Mouse (Mus musculus): ENCODE data around the gene Mcemp1. TPM values are rescaled to one million over a fixed set of nuclear protein-coding genes. Genes with fewer than 3 reads are reported as not detected.
A peak's percentile ranks its signal among the peaks of the same experiment; 100 is the strongest.

Mcemp1 gene
- total and polyA plus RNA-seq, 2 experiments from 2014 or later, result 0.23 TPM; not detected in 1

DNA sequence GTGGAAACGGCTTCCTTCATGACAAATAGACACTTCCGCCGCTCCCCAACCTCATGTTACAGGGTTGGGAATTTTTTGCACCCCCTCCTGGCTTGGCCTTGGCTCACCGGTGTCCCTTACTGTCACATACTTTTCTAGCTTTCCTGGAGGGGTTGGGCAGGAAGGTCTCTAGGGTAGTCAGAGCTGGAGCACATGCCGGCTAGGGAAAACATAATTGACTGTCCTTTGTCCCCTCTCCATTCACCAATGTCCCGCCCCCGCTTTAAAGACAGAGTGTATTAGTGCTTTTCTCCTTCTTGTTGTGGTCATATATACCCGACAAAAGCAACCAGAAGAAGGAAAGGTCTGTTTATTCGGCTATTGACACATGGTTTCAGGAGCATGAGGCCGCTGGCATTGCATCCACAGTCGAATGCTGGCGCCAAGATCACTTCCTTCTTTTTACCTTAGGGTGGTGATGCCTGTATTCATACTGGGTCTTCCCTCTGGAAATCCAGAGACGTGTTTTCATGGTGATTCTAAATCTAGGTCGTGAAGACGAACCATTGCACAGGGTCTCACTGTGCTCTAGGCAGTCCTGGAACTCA is 11.5 kb downstream of the Mcemp1 start:
- TF ChIP-seq CTCF (IDR thresholded peaks at IDR 0.05), result no peak
- Histone ChIP-seq H3K4me3 (ENCODE audit: low read depth, low read length) (peak overlapping the region; percentile 76), H3K27me3 (ENCODE audit: insufficient read depth, low read length) (no peaks in the 10 kb centered on the region), H3K9me3 (ENCODE audit: low read length) (no peaks in the 10 kb centered on the region), H3K27ac (ENCODE audit: low read depth, low read length) (peak overlapping the region; percentile 85), H3K4me1 (ENCODE audit: insufficient read depth, low read length) (0 out of 2 replicates have a peak, but pooled peaks cover 2% of the 10 kb centered on the region), H3K4me2 (ENCODE audit: low read depth, low read length, poor library complexity, severe bottlenecking) (peak overlapping the region; percentile 64), H3K9ac (replicated peaks; ENCODE audit: low read length, poor library complexity, severe bottlenecking) (peak overlapping the region; percentile 87), H3K36me3 (ENCODE audit: insufficient read depth, low read length) (peaks cover 23% of the 10 kb centered on the region)
- DNase-seq (ENCODE audit: low spot score), result peak; percentile 17
- 5% methylated on average over 15 of the region's 15 CpGs for WGBS
- ATAC-seq (ENCODE audit: low FRiP score), result 0 out of 2 replicates have a peak, but pooled peaks have one; percentile 0

DNA sequence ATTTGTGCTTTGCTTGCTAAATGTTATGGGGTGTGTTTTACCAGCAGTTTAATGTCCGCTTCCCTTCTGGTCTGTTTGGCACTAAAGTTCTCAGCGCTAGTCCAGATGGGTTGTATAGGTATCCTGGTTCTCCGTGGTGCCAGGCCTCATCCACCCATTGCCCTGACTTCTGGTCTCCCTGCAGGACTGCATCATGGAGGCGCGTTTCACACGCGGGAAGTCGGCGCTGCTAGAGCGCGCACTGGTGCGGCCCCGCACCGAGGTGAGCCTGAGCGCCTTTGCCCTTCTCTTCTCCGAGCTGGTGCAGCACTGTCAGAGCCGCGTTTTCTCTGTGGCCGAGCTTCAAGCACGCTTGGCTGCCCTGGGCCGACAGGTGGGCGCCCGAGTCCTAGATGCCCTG is 13.3 kb downstream of the Mcemp1 start:
- no peak for TF ChIP-seq CTCF (IDR thresholded peaks at IDR 0.05)
- WGBS, result 97% methylated on average over 23 of the region's 23 CpGs
- Histone ChIP-seq H3K36me3 (ENCODE audit: insufficient read depth, low read length) (peaks cover 25% of the 10 kb centered on the region), H3K27me3 (ENCODE audit: insufficient read depth, low read length) (no peaks in the 10 kb centered on the region), H3K4me3 (ENCODE audit: low read depth, low read length) (no peak overlapping the region), H3K4me1 (ENCODE audit: insufficient read depth, low read length) (0 out of 2 replicates have a peak, but pooled peaks cover 2% of the 10 kb centered on the region), H3K4me2 (ENCODE audit: low read depth, low read length, poor library complexity, severe bottlenecking) (no peak overlapping the region), H3K27ac (ENCODE audit: low read depth, low read length) (no peak overlapping the region), H3K9ac (replicated peaks; ENCODE audit: low read length, poor library complexity, severe bottlenecking) (no peak overlapping the region), H3K9me3 (ENCODE audit: low read length) (no peaks in the 10 kb centered on the region)
- ATAC-seq (ENCODE audit: low FRiP score) (no peak), DNase-seq (ENCODE audit: low spot score) (no peak)

DNA sequence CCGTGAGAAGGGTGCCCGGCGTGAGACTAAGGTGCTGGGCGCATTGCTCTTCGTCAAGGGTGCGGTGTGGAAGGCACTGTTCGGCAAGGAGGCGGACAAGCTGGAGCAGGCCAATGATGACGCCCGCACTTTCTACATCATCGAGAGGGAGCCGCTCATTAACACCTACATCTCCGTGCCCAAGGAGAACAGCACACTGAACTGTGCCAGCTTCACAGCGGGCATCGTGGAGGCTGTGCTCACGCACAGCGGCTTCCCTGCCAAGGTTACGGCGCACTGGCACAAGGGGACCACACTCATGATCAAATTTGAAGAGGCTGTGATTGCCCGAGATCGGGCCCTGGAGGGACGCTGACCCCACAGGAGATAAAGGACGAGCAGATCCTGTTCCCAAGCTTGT is 13.7 kb downstream of the Mcemp1 start:
- H3K36me3 ChIP-seq (ENCODE audit: insufficient read depth, low read length), result peaks cover 25% of the 10 kb centered on the region
- no peak overlapping the region for H3K9ac ChIP-seq (replicated peaks; ENCODE audit: low read length, poor library complexity, severe bottlenecking)
- 0 out of 2 replicates have a peak, but pooled peaks cover 2% of the 10 kb centered on the region for H3K4me1 ChIP-seq (ENCODE audit: insufficient read depth, low read length)
- no peak for TF ChIP-seq CTCF (IDR thresholded peaks at IDR 0.05)
- WGBS, result 96% methylated on average over 23 of the region's 23 CpGs
- ATAC-seq (ENCODE audit: low FRiP score), result no peak
- H3K27me3 ChIP-seq (ENCODE audit: insufficient read depth, low read length), result no peaks in the 10 kb centered on the region
- H3K4me3 ChIP-seq (ENCODE audit: low read depth, low read length), result no peak overlapping the region
- no peaks in the 10 kb centered on the region for H3K9me3 ChIP-seq (ENCODE audit: low read length)
- H3K27ac ChIP-seq (ENCODE audit: low read depth, low read length), result no peak overlapping the region
- no peak overlapping the region for H3K4me2 ChIP-seq (ENCODE audit: low read depth, low read length, poor library complexity, severe bottlenecking)
- no peak for DNase-seq (ENCODE audit: low spot score)

DNA sequence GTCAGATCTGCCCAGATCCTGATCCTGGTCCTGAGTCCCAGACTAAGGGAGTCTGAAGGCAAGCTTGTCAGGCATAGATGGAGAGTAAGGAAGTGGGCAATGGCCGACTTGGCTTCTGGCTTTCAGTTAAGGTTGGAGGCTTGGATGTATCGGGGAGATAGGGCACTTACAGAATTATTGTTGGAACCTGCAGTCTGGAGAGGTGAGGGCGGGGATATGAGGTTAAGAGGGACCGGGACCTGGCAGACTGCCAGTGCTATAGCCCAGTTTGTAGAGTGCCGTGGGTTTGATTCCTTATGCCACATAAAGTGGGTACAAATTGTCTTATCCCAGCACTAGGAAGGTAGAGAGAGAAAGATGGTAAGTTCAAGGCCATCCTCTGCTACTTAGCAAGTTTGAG is 14.1 kb downstream of the Mcemp1 start:
- 0 out of 2 replicates have a peak, but pooled peaks cover 2% of the 10 kb centered on the region for H3K4me1 ChIP-seq (ENCODE audit: insufficient read depth, low read length)
- peaks cover 25% of the 10 kb centered on the region for H3K36me3 ChIP-seq (ENCODE audit: insufficient read depth, low read length)
- no peaks in the 10 kb centered on the region for H3K9me3 ChIP-seq (ENCODE audit: low read length)
- DNase-seq (ENCODE audit: low spot score) (no peak), ATAC-seq (ENCODE audit: low FRiP score) (no peak)
- H3K4me3 ChIP-seq (ENCODE audit: low read depth, low read length), result no peak overlapping the region
- H3K27me3 ChIP-seq (ENCODE audit: insufficient read depth, low read length), result no peaks in the 10 kb centered on the region
- no peak overlapping the region for H3K9ac ChIP-seq (replicated peaks; ENCODE audit: low read length, poor library complexity, severe bottlenecking)
- H3K4me2 ChIP-seq (ENCODE audit: low read depth, low read length, poor library complexity, severe bottlenecking), result no peak overlapping the region
- no peak overlapping the region for H3K27ac ChIP-seq (ENCODE audit: low read depth, low read length)
- 94% methylated on average over 5 of the region's 5 CpGs for WGBS
- TF ChIP-seq CTCF (IDR thresholded peaks at IDR 0.05), result no peak

DNA sequence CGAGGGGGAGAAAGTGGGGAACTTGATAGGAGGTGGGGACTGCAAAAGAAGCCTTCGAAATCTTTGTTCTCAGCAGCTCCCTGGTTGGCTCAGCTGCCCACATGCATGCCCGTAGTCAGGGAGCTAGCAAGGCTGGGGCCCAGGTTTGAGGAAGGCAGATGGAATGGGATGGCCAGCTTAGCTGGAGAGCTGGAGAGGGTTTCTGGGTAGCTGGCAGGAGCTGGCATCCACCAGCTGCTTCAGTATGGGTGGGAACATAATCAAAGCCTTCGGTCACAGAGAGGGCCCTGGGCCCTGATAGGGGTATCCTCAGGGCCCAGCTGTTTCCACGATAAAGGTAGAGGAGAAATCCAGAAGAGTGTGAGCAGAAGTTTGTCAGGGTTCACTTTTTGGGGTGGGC is 16.9 kb downstream of the Mcemp1 start:
- no peak overlapping the region for H3K27ac ChIP-seq (ENCODE audit: low read depth, low read length)
- H3K4me2 ChIP-seq (ENCODE audit: low read depth, low read length, poor library complexity, severe bottlenecking), result no peak overlapping the region
- H3K4me3 ChIP-seq (ENCODE audit: low read depth, low read length), result no peak overlapping the region
- H3K36me3 ChIP-seq (ENCODE audit: insufficient read depth, low read length), result peaks cover 25% of the 10 kb centered on the region
- 0 out of 2 replicates have a peak, but pooled peaks cover under 1% of the 10 kb centered on the region for H3K4me1 ChIP-seq (ENCODE audit: insufficient read depth, low read length)
- 94% methylated on average over 5 of the region's 5 CpGs for WGBS
- no peak for TF ChIP-seq CTCF (IDR thresholded peaks at IDR 0.05)
- no peaks in the 10 kb centered on the region for H3K9me3 ChIP-seq (ENCODE audit: low read length)
- no peaks in the 10 kb centered on the region for H3K27me3 ChIP-seq (ENCODE audit: insufficient read depth, low read length)
- ATAC-seq (ENCODE audit: low FRiP score) (no peak), DNase-seq (ENCODE audit: low spot score) (peak; percentile 54)
- no peak overlapping the region for H3K9ac ChIP-seq (replicated peaks; ENCODE audit: low read length, poor library complexity, severe bottlenecking)

DNA sequence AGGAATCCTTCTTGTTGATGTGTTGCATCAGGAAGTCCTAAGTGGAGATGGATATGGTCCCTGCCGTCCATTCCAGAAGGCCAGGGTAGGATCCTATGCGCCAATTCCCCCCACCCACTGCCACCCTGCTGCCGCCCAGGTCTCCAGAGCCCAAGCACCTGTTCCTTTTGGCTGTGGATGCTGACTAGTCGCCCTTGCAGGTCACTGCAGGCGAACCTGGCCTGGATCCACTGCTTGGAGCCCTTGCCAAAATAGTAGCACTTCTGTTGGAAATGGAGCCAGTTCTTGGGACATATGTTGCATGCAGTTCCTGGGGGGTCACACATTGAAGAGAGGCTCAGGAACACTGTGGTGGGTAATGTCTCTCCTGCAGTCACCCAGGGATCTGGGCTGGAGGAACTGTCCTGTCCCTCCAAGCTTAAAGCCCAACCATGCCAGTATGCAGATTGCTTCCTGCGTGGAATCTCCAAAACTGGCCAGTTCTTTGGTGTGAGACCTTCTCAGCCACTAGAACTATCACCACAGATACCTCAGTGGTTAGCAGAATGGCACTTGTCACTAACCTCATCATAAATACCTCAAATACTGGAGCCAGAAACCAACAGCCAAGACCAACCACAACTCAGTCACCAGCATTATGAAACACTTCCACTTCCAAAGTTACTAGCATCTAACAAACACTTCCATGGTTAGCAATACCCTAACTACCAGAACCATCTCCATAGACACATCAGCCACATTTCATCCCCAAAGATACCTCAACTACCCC is 18.0 kb downstream of the Mcemp1 start:
- DNase-seq (ENCODE audit: low spot score), result peak; percentile 57
- TF ChIP-seq CTCF (IDR thresholded peaks at IDR 0.05), result no peak

More for the DNA sequence above, 18.0 kb downstream of the Mcemp1 start:
- Histone ChIP-seq H3K4me3 (ENCODE audit: low read depth, low read length) (no peak overlapping the region), H3K27ac (ENCODE audit: low read depth, low read length) (no peak overlapping the region), H3K9me3 (ENCODE audit: low read length) (no peaks in the 10 kb centered on the region), H3K4me2 (ENCODE audit: low read depth, low read length, poor library complexity, severe bottlenecking) (no peak overlapping the region), H3K9ac (replicated peaks; ENCODE audit: low read length, poor library complexity, severe bottlenecking) (no peak overlapping the region), H3K4me1 (ENCODE audit: insufficient read depth, low read length) (no peaks in the 10 kb centered on the region), H3K27me3 (ENCODE audit: insufficient read depth, low read length) (no peaks in the 10 kb centered on the region), H3K36me3 (ENCODE audit: insufficient read depth, low read length) (peaks cover 25% of the 10 kb centered on the region)
- 80% methylated on average over 6 of the region's 6 CpGs for WGBS
- ATAC-seq (ENCODE audit: low FRiP score), result no peak
